In genomic region chr12:16698691-16699090, GRCm38 (mm10) we compare ENCODE assay signal across 20 mouse cellular contexts. TPM values are rescaled to one million over a fixed set of nuclear protein-coding genes. Genes with fewer than 3 reads are reported as not detected.
DNase-seq lines count a peak whose midpoint lies in the region; ATAC-seq lines count a peak whose summit lies in the region.
"Had no signal": no experiment of that assay in that cellular context is flagged by ENCODE, and none has a peak within 500 bp of the region (broad histone marks: within the 10 kb centered on the region; RNA-seq: fewer than 3 reads in every experiment).

No protein-coding gene starts in this region.

- 0 out of 2 replicates have a peak, but pooled peaks have one; percentile 26 for ATAC-seq in granulocyte monocyte progenitor cell, adult 5-6 weeks (replicated peaks; ENCODE audit: poor library complexity, severe bottlenecking)
- ATAC-seq: activated CD4-positive, CD25-positive, alpha-beta regulatory T cell, adult 4 months; forebrain, embryonic 13.5 days; forebrain, embryonic 16.5 days; intestine, postnatal 0 days had no signal

- peak; percentile 65 for DNase-seq in gastrocnemius, adult 18-20 months (ENCODE audit: low spot score)
- DNase-seq in gastrocnemius, postnatal 14 days: no peak
- peak; percentile 13 to 30 for DNase-seq in heart, adult 18-20 months
- DNase-seq in heart, postnatal 25 days (ENCODE audit: low spot score): no peak
- DNase-seq in thymus, adult 18-20 months: no peak
- DNase-seq: adrenal gland, adult 8-10 months; adrenal gland, postnatal 25 days; cerebellum, adult 18-20 months; cerebellum, adult 9-10 months; cerebellum, postnatal 14 days; heart, adult 11 months; heart, postnatal 14 days; kidney, adult 2 months had no signal

- intact Hi-C loops in gastrocnemius, postnatal 14 days (cut with DNase I; ENCODE audit: low total_unique reads): no loop called here
- intact Hi-C loops in heart, postnatal 25 days (cut with DNase I): no loop called here

RNA-seq across cellular contexts. Expression of gene Ntsr2, which starts 45.5 kb away (rescaled TPM):
- 1 to 10 TPM; 2.6 TPM for total RNA-seq in gastrocnemius, adult 18-20 months (2021)
- 1 to 10 TPM; 1.5 to 1.7 TPM for total RNA-seq in gastrocnemius, postnatal 14 days (2021)
- total RNA-seq in heart, adult 18-20 months (2021): 1 to 10 TPM; 7.2 to 7.9 TPM
- 1 to 10 TPM; 7.5 to 9.9 TPM for total RNA-seq in heart, postnatal 25 days (2021)
- not detected in 2 replicates for total RNA-seq in granulocyte monocyte progenitor cell, adult 5-6 weeks (2014; fragmentation: Nextera tagmentation)
- not detected in 2 replicates for total RNA-seq in granulocyte monocyte progenitor cell, adult 5-6 weeks (2017)
- total RNA-seq: ES-E14; hematopoietic stem cell, adult 5-6 weeks had no signal

Comparison
In these comparisons a context has a peak if more than half of its experiments do, and no peak if none do; other contexts are left out.
1. DNase-seq: peak in gastrocnemius, adult 18-20 months (single experiment) and heart, adult 18-20 months (2 of 2); none in gastrocnemius, postnatal 14 days (single experiment), heart, postnatal 25 days (single experiment) and thymus, adult 18-20 months (0 of 2).